Mouse (Mus musculus): Measurements from ENCODE around the gene Olfr1095. TPM values are rescaled to one million over a fixed set of nuclear protein-coding genes. Genes with fewer than 3 reads are reported as not detected.

Olfr1095 gene
- not detected in 2 replicates for polyA plus RNA-seq (2012; rRNA removed)

DNA sequence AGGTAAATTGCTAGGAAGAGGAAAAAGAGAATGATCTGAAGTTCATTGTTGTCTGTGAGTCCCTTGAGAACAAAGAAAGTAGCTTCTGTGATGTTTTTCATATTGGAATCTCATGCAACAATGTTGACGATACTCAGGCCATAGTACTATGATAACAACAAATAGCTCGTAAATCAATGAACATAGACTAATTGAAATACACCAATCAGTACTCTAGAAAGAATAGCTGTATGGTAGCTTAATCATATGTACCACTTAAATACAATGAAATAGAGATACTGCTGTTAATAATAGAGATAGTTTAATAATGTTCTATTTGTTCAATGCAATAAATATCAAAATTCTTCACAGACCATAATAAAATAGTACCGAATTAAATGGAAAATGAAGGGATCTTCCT, at the start of gene Olfr1095:
Olfr1095 (minus strand) TSS at position 101 of the 400 bp plus-strand sequence.

DNA sequence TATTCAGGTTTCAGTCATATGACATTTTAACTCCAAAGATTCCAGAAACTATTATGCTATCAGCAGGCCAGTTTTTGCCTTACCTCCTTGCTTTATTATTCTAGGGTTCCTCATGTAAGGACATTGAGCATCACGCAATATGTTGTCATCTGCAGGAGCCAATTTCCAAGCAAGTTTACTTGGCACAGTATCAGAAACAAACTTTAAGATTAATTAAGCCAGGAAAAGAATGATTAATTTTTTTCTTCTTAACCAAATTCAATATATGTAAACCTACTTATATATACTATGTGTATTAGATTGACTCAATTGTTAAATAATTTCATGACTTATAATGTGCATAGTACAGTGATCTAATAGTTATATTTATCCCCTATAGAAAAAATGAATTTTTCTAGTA, 40.6 kb upstream of the Olfr1095 start, which contains the start of gene Olfr1097:
Olfr1097 (minus strand) TSS at position 101 of the 400 bp plus-strand sequence.

DNA sequence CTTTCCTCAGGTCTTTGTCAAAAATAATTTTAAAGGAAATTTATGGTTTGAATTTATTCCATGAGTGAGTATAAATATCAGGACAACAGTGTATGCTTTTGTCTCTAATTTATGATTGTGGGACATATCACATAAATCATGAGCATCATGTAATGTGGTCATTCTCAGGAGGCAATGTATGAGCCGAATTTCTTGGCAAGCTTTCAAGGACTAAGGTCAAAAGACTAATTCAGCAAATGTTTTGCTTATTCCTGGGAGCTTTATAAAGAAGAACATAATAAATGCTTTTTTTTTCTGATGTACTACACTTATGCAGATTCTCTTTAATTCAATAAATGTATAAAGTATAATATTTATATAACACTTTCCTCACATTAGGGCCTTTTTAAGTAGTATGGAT, 23.2 kb upstream of the Olfr1095 start, which contains the start of gene Gm13723:
Gm13723 (minus strand) TSS at position 101 of the 400 bp plus-strand sequence.

DNA sequence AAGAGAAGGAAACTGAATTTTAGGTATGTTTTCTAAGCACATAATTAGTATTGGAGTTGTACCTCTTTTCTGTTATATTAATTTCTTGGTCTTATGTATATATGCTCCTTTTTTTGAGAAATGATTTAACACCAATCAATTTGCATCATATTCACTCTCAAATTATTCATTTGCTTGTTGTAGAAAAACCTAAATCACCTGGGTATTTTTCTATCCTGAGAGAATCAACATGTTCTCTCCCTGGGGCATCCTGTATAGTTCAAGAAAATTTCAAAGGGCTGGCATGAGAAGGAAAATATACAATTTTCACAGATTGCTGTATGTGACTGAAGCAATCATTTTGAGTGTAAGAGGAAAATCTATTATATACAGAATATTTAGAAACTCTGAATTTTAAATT, 27.1 kb downstream of the Olfr1095 start, which contains the start of gene Olfr1094:
Olfr1094 (plus strand) TSS at position 301 of the 400 bp plus-strand sequence.

DNA sequence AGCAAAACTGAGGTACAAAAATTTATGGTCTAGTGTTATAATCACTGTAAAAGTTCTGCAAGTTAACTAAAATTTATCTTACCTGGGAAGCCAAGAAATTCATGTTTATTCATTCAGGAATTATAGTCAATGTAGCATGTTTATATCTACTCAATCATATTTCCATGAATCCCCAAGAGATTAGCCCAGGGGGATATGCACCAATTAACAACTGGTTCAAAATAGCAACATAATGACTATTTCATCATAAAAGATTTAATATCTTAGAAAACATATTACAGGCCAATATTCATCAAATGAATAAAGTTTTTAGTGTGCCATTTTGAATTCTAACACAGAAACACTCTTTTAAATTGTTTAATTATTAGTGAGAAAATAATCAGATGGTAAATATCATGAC, 41.6 kb downstream of the Olfr1095 start, which contains the start of gene Olfr141:
Olfr141 (minus strand) TSS at position 101 of the 400 bp plus-strand sequence.

Other genes with a start within 250 kb of the Olfr1095 start
- not detected in 2 replicates for gene Olfr1084, start 212.0 kb downstream of the Olfr1095 start, polyA plus RNA-seq (2012; rRNA removed)
- not detected in 2 replicates for gene Olfr1085, start 189.7 kb downstream of the Olfr1095 start, polyA plus RNA-seq (2012; rRNA removed)
- gene Olfr1086, start 171.6 kb downstream of the Olfr1095 start, polyA plus RNA-seq (2012; rRNA removed), result not detected in 2 replicates
- gene Olfr1087, start 153.3 kb downstream of the Olfr1095 start, polyA plus RNA-seq (2012; rRNA removed), result not detected in 2 replicates
- gene Olfr1089, start 118.0 kb downstream of the Olfr1095 start, polyA plus RNA-seq (2012; rRNA removed), result not detected in 2 replicates
- gene Olfr1090, start 92.7 kb downstream of the Olfr1095 start, polyA plus RNA-seq (2012; rRNA removed), result not detected in 2 replicates
- gene Olfr1093, start 69.2 kb downstream of the Olfr1095 start, polyA plus RNA-seq (2012; rRNA removed), result not detected in 2 replicates
- not detected in 2 replicates for gene Olfr141, start 41.7 kb downstream of the Olfr1095 start, polyA plus RNA-seq (2012; rRNA removed)
- not detected in 2 replicates for gene Olfr1094, start 27.0 kb downstream of the Olfr1095 start, polyA plus RNA-seq (2012; rRNA removed)
- not detected in 2 replicates for gene Gm13723, start 23.1 kb upstream of the Olfr1095 start, polyA plus RNA-seq (2012; rRNA removed)
- gene Olfr1097, start 40.5 kb upstream of the Olfr1095 start, polyA plus RNA-seq (2012; rRNA removed), result not detected in 2 replicates
- gene Olfr1098, start 72.8 kb upstream of the Olfr1095 start, polyA plus RNA-seq (2012; rRNA removed), result not detected in 2 replicates
- not detected in 2 replicates for gene Olfr1099, start 109.0 kb upstream of the Olfr1095 start, polyA plus RNA-seq (2012; rRNA removed)
- not detected in 2 replicates for gene Olfr1100, start 128.3 kb upstream of the Olfr1095 start, polyA plus RNA-seq (2012; rRNA removed)
- not detected in 2 replicates for gene Olfr1101, start 139.5 kb upstream of the Olfr1095 start, polyA plus RNA-seq (2012; rRNA removed)
- gene Olfr1102, start 146.7 kb upstream of the Olfr1095 start, polyA plus RNA-seq (2012; rRNA removed), result not detected in 2 replicates
- gene Olfr1104, start 175.4 kb upstream of the Olfr1095 start, polyA plus RNA-seq (2012; rRNA removed), result not detected in 2 replicates
- not detected in 2 replicates for gene Olfr1105, start 184.8 kb upstream of the Olfr1095 start, polyA plus RNA-seq (2012; rRNA removed)
- gene Olfr1106, start 200.6 kb upstream of the Olfr1095 start, polyA plus RNA-seq (2012; rRNA removed), result not detected in 2 replicates
- not detected in 2 replicates for gene Olfr1107, start 224.1 kb upstream of the Olfr1095 start, polyA plus RNA-seq (2012; rRNA removed)
- not detected in 2 replicates for gene Olfr1109, start 244.3 kb upstream of the Olfr1095 start, polyA plus RNA-seq (2012; rRNA removed)

Measured in liver, embryonic 14 days (tissue).